Mouse (Mus musculus): ENCODE results near the gene Itga2.

- TF ChIP-seq CTCF (IDR thresholded peaks at IDR 0.05; ENCODE audit: control insufficient read depth, insufficient read depth, low read length), result no peak
- TF ChIP-seq POLR2A (IDR thresholded peaks at IDR 0.05; ENCODE audit: borderline replicate concordance, control insufficient read depth, low read depth, low read length), result no peak
These were observed 57.2 kb downstream of the Itga2 start for GRCm38 (mm10) chr13:114874738-114875137.

Measured in bone marrow, adult 2 months (tissue).